Mouse (Mus musculus) midbrain, embryonic 16.5 days (tissue): ENCODE results near the gene Tbc1d9b. TPM values are rescaled to one million over a fixed set of nuclear protein-coding genes. Genes with fewer than 3 reads are reported as not detected.

Source experiments
- ATAC-seq: fragments of 200-750 bp; cut with Nextera tagmentation; 2 replicates; pipeline ENCODE4 v1.8.0; 2017; ENCODE audit warnings: moderate TSS enrichment
- H3K27ac ChIP-seq: fragments of 300-500 bp; sonication (generic); 2 replicates; pipeline ENCODE4 v1.5.1; 2014; ENCODE audit warnings: mild to moderate bottlenecking, low read length, mixed read lengths
- H3K27me3 ChIP-seq: fragments of 300-500 bp; sonication (generic); 2 replicates; pipeline ENCODE4 v1.6.1; 2014; ENCODE audit warnings: low read depth, low read length, mixed read lengths; ENCODE audit not compliant: control insufficient read depth, insufficient read depth
- H3K36me3 ChIP-seq: fragments of 300-500 bp; sonication (generic); 2 replicates; pipeline ENCODE4 v1.6.1; 2014; ENCODE audit warnings: mild to moderate bottlenecking, low read length, moderate library complexity, mixed read lengths; ENCODE audit not compliant: control insufficient read depth, insufficient read depth
- H3K4me1 ChIP-seq: fragments of 300-500 bp; sonication (generic); 2 replicates; pipeline ENCODE4 v1.6.1; 2014; ENCODE audit warnings: mild to moderate bottlenecking, low read length, mixed read lengths; ENCODE audit not compliant: control insufficient read depth, insufficient read depth
- H3K4me2 ChIP-seq: fragments of 300-500 bp; sonication (generic); 2 replicates; pipeline ENCODE4 v1.6.1; 2014; ENCODE audit warnings: mild to moderate bottlenecking, low read length, mixed read lengths
- H3K4me3 ChIP-seq: fragments of 300-500 bp; sonication (generic); 2 replicates; pipeline ENCODE4 v1.5.1; 2014; ENCODE audit warnings: low read depth, mild to moderate bottlenecking, low read length, moderate library complexity, mixed read lengths
- H3K9ac ChIP-seq: fragments of 300-500 bp; sonication (generic); 2 replicates; pipeline ENCODE4 v1.6.1; 2014; ENCODE audit warnings: low read depth, low read length, mixed read lengths
- H3K9me3 ChIP-seq: fragments of 300-500 bp; sonication (generic); replicated peaks from 2 replicates; pipeline ENCODE4 v1.6.1; 2014; ENCODE audit warnings: mild to moderate bottlenecking, low read length, mixed read lengths; ENCODE audit not compliant: control insufficient read depth, poor library complexity, severe bottlenecking
- WGBS: fragments of 180-500 bp; shearing (Covaris S2); extraction: QIAGEN DNeasy Blood & Tissue Kit; methylation state at CpG from one replicate; pipeline ENCODE4 v1.1.7; 2014; 5-methylcytosine and 5-hydroxymethylcytosine counted together
- polyA plus RNA-seq: library from polyadenylated mRNA; unstranded; fragments of >200 nt; fragmentation: Nextera tagmentation; extraction: Ambion mirVana; gene quantifications from 2 replicates; pipeline ENCODE4 v1.2.1, GENCODE M21; 2015

Tbc1d9b gene
- polyA plus RNA-seq, 1 experiment from 2014 or later = 38.4 TPM

DNA sequence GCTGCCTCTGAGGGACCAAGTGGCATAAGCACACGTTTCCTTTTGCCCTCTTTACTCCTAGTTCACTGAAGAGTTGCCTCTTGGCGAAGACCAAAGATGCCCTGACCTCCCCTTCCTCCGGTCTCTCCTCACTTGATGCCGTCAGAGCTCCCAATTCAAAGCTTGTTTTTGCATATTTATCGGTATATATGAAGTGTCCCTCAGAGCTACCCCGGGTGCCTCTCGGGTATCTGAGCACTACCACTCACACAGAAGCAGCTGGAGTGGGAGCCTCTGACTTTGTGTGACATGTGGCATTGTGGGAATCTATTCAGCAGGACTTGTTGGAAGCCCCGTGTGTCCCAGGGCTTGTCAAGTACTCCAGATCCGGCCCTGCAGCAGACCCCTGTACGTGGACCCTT, 605 bp downstream of the Tbc1d9b start:
- no peaks in the 10 kb centered on the region for H3K27me3 ChIP-seq
- no peaks in the 10 kb centered on the region for H3K9me3 ChIP-seq
- peak overlapping the region; percentile 100 for H3K9ac ChIP-seq
- peaks cover 3% of the 10 kb centered on the region; the same call in 1 of the 2 replicates for H3K36me3 ChIP-seq
- WGBS = 7% methylated on average over 10 of the region's 10 CpGs
- H3K4me1 ChIP-seq = peaks cover 14% of the 10 kb centered on the region
- H3K27ac ChIP-seq = peak overlapping the region; percentile 93
- H3K4me3 ChIP-seq = peak overlapping the region; percentile 90
- peak overlapping the region; percentile 77 for H3K4me2 ChIP-seq
- peak; percentile 7; the same call in 1 of the 2 replicates for ATAC-seq

DNA sequence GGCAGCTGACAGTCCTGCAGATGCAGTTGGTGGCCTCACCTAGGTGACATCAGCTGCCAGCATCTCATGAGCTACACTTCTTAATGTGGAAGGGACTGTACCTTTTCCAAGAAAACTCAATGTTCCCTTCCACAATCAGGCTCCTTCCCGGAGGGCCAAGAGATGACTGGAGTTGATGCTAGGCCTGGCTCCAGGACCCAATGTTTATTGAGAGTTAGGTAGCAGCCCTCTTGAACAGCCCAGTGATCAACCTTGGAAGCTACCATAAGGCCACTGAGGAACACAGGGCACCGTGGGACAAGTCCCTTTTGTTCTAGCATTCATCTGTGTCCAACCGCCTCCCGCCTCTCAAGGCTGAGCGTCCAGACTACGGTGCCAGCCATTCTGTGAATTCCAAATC, 1.1 kb downstream of the Tbc1d9b start:
- Histone ChIP-seq H3K4me1 (peaks cover 14% of the 10 kb centered on the region), H3K4me2 (peak overlapping the region; percentile 77), H3K4me3 (peak overlapping the region; percentile 90), H3K9ac (peak overlapping the region; percentile 100), H3K36me3 (peaks cover 6% of the 10 kb centered on the region; the same call in 1 of the 2 replicates), H3K9me3 (no peaks in the 10 kb centered on the region), H3K27me3 (no peaks in the 10 kb centered on the region), H3K27ac (peak overlapping the region; percentile 26)
- WGBS = 75% methylated on average over 6 of the region's 6 CpGs
- ATAC-seq = no peak

DNA sequence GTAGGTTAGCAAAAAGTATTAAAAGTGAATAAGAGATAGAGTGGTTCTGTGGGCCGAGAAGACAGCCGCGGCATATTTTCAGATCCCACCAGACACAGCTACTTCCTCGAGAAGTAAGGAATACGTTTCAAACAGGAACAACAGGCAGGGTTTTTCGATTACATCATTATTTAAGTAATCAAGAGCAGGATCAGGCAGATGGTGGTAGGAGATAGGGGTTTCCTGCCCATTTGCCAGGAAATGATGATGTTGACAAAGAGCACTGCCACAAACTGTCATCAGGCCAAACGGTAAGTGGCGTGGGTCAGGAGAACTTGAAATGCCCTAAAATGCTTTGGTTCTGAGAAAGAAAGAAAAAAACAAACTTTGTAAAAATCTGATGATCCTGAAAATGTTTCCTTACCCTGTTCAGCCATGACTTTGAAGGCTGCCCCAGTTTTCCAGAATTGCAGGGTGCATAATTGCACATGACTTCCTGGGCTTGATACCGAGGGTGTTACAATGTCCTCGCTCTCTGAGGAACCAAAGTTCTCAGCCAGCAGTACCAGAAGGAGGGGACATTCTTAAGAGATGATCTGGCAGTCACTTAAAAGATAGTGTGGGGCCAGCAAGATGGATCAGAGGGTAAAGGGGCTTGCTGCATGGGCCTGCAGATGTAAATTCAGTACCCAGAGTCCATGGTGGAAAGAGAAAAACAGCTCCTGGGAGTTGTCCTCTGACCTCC, 3.1 kb downstream of the Tbc1d9b start:
- Histone ChIP-seq H3K4me3 (no peak overlapping the region), H3K27ac (no peak overlapping the region), H3K27me3 (no peaks in the 10 kb centered on the region), H3K36me3 (peaks cover 14% of the 10 kb centered on the region), H3K4me1 (peaks cover 14% of the 10 kb centered on the region), H3K4me2 (no peak overlapping the region), H3K9me3 (no peaks in the 10 kb centered on the region), H3K9ac (no peak overlapping the region)
- 88% methylated on average over 10 of the region's 10 CpGs for WGBS
- no peak for ATAC-seq

DNA sequence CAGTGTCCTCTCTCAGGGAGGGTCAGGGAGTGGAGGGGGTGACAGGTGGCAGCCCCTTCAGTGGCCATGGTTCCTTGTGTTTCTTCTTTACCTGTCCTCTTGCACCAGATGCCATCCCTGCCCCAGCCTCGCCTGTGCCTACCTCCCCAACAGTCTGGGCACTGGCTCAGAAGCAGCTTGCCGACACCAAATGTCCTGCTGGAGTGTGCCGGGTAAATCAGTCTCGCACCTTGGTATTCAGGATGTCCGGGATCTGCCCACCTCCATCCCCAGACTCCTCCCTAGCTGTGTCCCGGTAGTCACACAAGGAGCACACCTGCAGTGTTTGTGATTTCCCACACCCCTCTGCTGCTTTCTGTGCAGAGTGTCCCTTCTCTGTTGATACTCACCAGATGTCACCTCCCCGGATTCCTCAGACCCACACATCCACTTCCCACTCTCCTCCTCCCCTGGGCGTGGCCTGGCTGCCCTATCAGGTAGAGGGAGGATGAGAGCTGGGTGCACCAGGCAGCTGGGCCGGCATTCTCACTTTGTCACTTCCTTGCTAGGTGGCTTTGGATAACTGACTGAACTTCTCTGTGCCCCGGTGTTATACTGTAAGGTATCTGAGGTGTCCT, 7.1 kb downstream of the Tbc1d9b start:
- H3K27me3 ChIP-seq = no peaks in the 10 kb centered on the region
- WGBS = 78% methylated on average over 10 of the region's 10 CpGs
- H3K4me3 ChIP-seq = no peak overlapping the region
- H3K27ac ChIP-seq = no peak overlapping the region
- peaks cover 38% of the 10 kb centered on the region for H3K36me3 ChIP-seq
- ATAC-seq = no peak
- no peaks in the 10 kb centered on the region for H3K9me3 ChIP-seq
- H3K9ac ChIP-seq = no peak overlapping the region
- no peaks in the 10 kb centered on the region; the same call in 1 of the 2 replicates for H3K4me1 ChIP-seq
- H3K4me2 ChIP-seq = no peak overlapping the region

DNA sequence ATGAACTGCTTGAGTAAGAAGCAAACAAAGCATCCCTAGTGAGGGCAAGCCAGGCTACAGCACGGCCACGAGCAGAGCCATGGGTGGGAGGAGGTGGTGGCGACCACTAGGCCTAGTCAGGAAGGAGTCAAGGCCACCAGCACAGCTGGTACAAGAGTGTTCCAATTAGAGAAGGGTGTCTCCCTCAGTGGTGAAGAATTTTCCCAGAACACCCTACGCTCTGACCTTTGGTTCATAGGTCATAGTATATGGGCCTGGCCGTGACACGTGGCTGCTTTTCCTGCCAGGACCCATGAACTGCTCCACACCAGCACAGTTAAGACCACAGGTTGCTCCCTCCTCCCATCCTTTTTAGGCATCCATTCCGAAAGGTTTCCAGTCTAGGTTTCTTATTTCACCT, 8.4 kb downstream of the Tbc1d9b start:
- Histone ChIP-seq H3K9me3 (no peaks in the 10 kb centered on the region), H3K36me3 (peaks cover 38% of the 10 kb centered on the region), H3K27ac (no peak overlapping the region), H3K4me1 (no peaks in the 10 kb centered on the region), H3K9ac (no peak overlapping the region), H3K4me2 (no peak overlapping the region), H3K4me3 (no peak overlapping the region), H3K27me3 (no peaks in the 10 kb centered on the region)
- 87% methylated on average over 7 of the region's 7 CpGs for WGBS
- ATAC-seq = no peak

DNA sequence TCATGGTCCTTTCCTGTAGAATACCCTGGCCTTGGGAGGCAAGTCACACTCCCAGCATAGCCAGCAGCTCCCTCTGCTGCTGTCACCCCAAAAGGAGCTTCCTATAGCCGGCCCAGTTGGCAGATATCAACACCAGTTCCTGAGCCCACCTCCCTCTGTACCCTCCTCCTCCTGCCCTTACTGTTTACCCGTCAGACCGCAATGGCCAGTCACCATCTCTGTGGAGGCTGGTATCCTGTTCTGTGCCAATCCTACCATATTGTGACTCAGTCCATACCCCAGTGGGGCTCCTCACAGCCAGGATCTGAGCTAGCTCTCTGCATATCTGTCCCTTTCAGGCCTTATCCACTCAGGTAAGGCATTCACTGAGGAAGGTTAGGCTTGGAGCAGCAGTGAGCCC, 14.3 kb downstream of the Tbc1d9b start:
- peaks cover 57% of the 10 kb centered on the region for H3K36me3 ChIP-seq
- no peak overlapping the region for H3K27ac ChIP-seq
- no peaks in the 10 kb centered on the region for H3K27me3 ChIP-seq
- no peak overlapping the region for H3K4me3 ChIP-seq
- no peaks in the 10 kb centered on the region for H3K4me1 ChIP-seq
- H3K9me3 ChIP-seq = no peaks in the 10 kb centered on the region
- 88% methylated on average over 3 of the region's 3 CpGs for WGBS
- H3K9ac ChIP-seq = no peak overlapping the region
- H3K4me2 ChIP-seq = no peak overlapping the region
- ATAC-seq = no peak

DNA sequence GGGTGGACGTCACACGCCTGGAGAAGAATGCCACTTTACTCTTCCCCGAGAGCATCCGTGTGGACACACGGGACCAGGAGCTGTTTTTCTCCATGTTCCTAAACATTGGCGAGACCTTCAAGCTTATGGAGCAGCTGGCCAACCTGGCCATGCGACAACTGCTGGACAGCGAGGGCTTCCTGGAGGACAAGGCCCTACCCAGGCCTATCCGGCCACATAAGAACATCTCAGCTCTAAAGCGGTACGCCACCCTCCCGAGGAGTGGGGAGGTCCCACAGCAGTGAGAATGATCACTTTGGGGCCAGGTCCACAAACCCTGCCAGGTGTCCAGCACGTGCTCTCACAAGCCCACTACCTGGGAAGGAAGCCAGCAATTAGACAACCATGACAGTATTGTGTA, 14.9 kb downstream of the Tbc1d9b start:
- Histone ChIP-seq H3K27me3 (no peaks in the 10 kb centered on the region), H3K9ac (no peak overlapping the region), H3K27ac (no peak overlapping the region), H3K36me3 (peaks cover 57% of the 10 kb centered on the region), H3K4me3 (no peak overlapping the region), H3K4me1 (no peaks in the 10 kb centered on the region), H3K4me2 (no peak overlapping the region), H3K9me3 (no peaks in the 10 kb centered on the region)
- no peak for ATAC-seq
- 96% methylated on average over 13 of the region's 13 CpGs for WGBS

DNA sequence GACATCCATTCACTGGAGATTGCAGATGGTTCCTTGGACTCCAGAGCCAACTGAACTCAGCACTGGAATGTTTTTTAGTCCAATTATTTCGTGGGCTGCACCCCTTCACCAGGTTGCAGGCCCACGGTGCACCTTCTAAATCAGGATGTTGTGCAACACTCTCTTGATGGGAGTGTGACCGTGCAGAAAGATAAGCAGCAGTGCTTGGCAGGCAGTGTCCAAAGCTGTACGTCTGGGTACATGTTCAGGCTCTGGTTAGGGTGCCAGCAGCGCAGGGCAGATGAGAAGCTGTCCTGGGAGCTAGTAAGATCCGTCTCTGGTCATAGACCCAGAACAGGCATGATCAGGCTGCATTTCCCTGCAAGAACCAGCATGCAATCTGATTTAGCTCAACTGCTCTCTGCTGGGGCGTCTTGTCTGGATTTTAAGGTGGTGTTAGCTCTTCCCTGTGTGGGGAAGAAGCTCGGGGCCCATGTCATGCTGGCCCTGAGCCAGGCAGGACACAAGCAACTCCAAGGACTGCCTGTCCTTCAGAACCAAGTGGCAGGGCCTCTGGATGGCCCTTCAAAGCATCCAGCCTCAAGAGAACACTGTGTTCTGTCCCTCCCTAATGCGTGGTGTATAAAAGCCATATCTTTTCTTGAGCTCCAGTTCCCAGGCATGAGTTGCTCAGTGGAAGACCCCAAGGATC, 16.2 kb downstream of the Tbc1d9b start:
- Histone ChIP-seq H3K9me3 (no peaks in the 10 kb centered on the region), H3K27ac (no peak overlapping the region), H3K27me3 (no peaks in the 10 kb centered on the region), H3K36me3 (peaks cover 60% of the 10 kb centered on the region), H3K9ac (no peak overlapping the region), H3K4me1 (no peaks in the 10 kb centered on the region), H3K4me2 (no peak overlapping the region), H3K4me3 (no peak overlapping the region)
- ATAC-seq = no peak
- 88% methylated on average over 9 of the region's 9 CpGs for WGBS

DNA sequence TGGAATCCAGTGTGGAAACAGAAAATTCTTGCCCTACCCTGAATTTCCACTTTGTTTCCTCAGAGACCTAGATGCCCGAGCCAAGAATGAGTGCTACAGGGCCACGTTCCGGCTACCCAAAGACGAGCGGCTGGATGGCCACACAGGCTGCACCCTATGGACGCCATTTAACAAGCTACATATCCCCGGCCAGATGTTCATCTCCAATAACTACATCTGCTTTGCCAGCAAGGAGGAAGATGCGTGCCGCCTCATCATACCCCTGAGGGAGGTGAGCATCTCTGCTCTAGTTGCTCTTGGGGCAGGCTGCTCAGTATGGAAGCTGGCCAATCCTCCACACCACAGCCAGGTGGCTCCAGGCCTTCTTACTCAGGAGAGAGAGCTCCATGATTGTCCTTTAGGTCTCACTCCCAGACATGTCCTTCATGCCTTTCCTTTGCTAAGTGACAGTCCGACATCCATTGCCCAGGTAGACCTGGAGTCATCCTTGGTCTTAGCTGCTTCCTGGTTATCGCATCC, 16.8 kb downstream of the Tbc1d9b start:
- no peaks in the 10 kb centered on the region for H3K27me3 ChIP-seq
- H3K4me3 ChIP-seq = no peak overlapping the region
- H3K4me1 ChIP-seq = no peaks in the 10 kb centered on the region
- peaks cover 60% of the 10 kb centered on the region for H3K36me3 ChIP-seq
- H3K27ac ChIP-seq = no peak overlapping the region
- H3K9ac ChIP-seq = no peak overlapping the region
- ATAC-seq = no peak
- WGBS = 96% methylated on average over 11 of the region's 11 CpGs
- no peak overlapping the region for H3K4me2 ChIP-seq
- no peaks in the 10 kb centered on the region for H3K9me3 ChIP-seq
